Mouse (Mus musculus) embryonic stem cell, embryonic (primary cell): ENCODE data around the gene Ckb.

Experiments
- CTCF ChIA-PET, 4 experiments: fragments of 300-600 bp in 2 of 4; fragments of 350-600 bp in 2 of 4; sonication (Branson Sonifier 250); formaldehyde crosslinking; loops; one replicate each; lab custom pipeline; 2022; ENCODE audit warnings: inconsistent platforms in 2 of 4; lab: Charles Lee
- POLR2A ChIA-PET, 4 experiments: fragments of 300-600 bp in 2 of 4; fragments of 350-600 bp in 2 of 4; sonication (Branson Sonifier 250); formaldehyde crosslinking; loops; one replicate each; lab custom pipeline; 2022; ENCODE audit warnings: antibody characterized with exemption in 4 of 4, inconsistent platforms in 1 of 4; lab: Charles Lee

The Ckb gene

GRCm38 (mm10) chr12:111672176-111672575, at the start of gene Ckb:
Gene Ckb, minus strand, starts transcription at chr12:111672338.
- CTCF ChIA-PET, result interaction anchor here in 3 of 4 experiments (0.6 to 2.0 kb wide), 7 partner anchors 9 to 80 kb away, joined by 3 to 11 read pairs (median 4); no protein-coding TSS in a partner anchor
- POLR2A ChIA-PET, result interaction anchor here (0.5 to 31.4 kb wide), 81 partner anchors 3 to 1330 kb away, joined by 3 to 1165 read pairs (median 4); partner anchors contain the start of genes Apopt1 (in 2 of the 4), Bag5 (in 2 of the 4), Eif5 (in 2 of the 4) and Klc1 (in 2 of the 4)

- POLR2A ChIA-PET, result interaction anchor here in 3 of 4 experiments (0.9 to 2.6 kb wide), 10 partner anchors 9 to 54 kb away, joined by 3 to 12 read pairs (median 6); no protein-coding TSS in a partner anchor
- CTCF ChIA-PET, result interaction anchor here in 3 of 4 experiments (0.5 to 3.0 kb wide), 9 partner anchors 11 to 54 kb away, joined by 3 to 10 read pairs (median 3); no protein-coding TSS in a partner anchor
Measured at GRCm38 (mm10) chr12:111720222-111720621, 48.1 kb upstream of the Ckb start.

- CTCF ChIA-PET, result no interaction called here
- POLR2A ChIA-PET, result interaction anchor here in 3 of 4 experiments (0.6 to 2.3 kb wide), 3 partner anchors 14 to 53 kb away, joined by 3 to 8 read pairs (median 3); no protein-coding TSS in a partner anchor
Measured at GRCm38 (mm10) chr12:111718656-111719055, 46.5 kb upstream of the Ckb start.

GRCm38 (mm10) chr12:111716505-111716904, 44.4 kb upstream of the Ckb start:
- POLR2A ChIA-PET, result interaction anchor here in 2 of 4 experiments (0.6 to 6.2 kb wide), 7 partner anchors 10 to 1296 kb away, joined by 3 to 52 read pairs (median 5); partner anchors contain the start of gene Ckb (in 1 of the 2)
- CTCF ChIA-PET, result interaction anchor here in 2 of 4 experiments (0.5 to 0.7 kb wide), 2 partner anchors 12 to 20 kb away, joined by 3 read pairs; no protein-coding TSS in a partner anchor

GRCm38 (mm10) chr12:111713880-111714279, 41.7 kb upstream of the Ckb start:
- CTCF ChIA-PET, result interaction anchor here in 1 of 4 experiments (0.5 to 0.8 kb wide), 3 partner anchors 86 to 1886 kb away, joined by 3 to 4 read pairs (median 4); no protein-coding TSS in a partner anchor
- POLR2A ChIA-PET, result interaction anchor here in 3 of 4 experiments (0.6 to 8.5 kb wide), 26 partner anchors 8 to 1030 kb away, joined by 3 to 97 read pairs (median 10); partner anchors contain the start of genes Ckb (in 2 of the 3), Eif5 (in 1 of the 3) and Trmt61a (in 1 of the 3)

- ChIA-PET CTCF (interaction anchor here (0.8 to 1.6 kb wide), 4 partner anchors 10 to 17 kb away, joined by 3 to 5 read pairs (median 4); no protein-coding TSS in a partner anchor), POLR2A (interaction anchor here (0.5 to 8.5 kb wide), 43 partner anchors 9 to 875 kb away, joined by 3 to 97 read pairs (median 5); partner anchors contain the start of genes Ckb (in 3 of the 4), Eif5 (in 1 of the 4), Klc1 (in 1 of the 4) and Trmt61a (in 1 of the 4))
Measured at GRCm38 (mm10) chr12:111713004-111713651, 41.0 kb upstream of the Ckb start, which contains the start of the genes Bag5 and Apopt1. Gene Bag5, minus strand, starts transcription at chr12:111713257. Gene Apopt1, plus strand, starts transcription at chr12:111713261.

GRCm38 (mm10) chr12:111712476-111712875, 40.3 kb upstream of the Ckb start:
- ChIA-PET POLR2A (interaction anchor here (0.5 to 8.5 kb wide), 56 partner anchors 12 to 1071 kb away, joined by 3 to 97 read pairs (median 5); partner anchors contain the start of genes Ckb (in 3 of the 4), Eif5 (in 1 of the 4), Kif26a (in 1 of the 4) and Klc1 (in 1 of the 4)), CTCF (interaction anchor here (0.5 to 1.6 kb wide), 13 partner anchors 11 to 467 kb away, joined by 3 to 12 read pairs (median 4); no protein-coding TSS in a partner anchor)

GRCm38 (mm10) chr12:111710091-111710490, 38.0 kb upstream of the Ckb start:
- POLR2A ChIA-PET, result interaction anchor here in 2 of 4 experiments (0.5 to 8.5 kb wide), 12 partner anchors 13 to 42 kb away, joined by 3 to 97 read pairs (median 5); partner anchors contain the start of genes Ckb (in 2 of the 2) and Trmt61a (in 1 of the 2)
- CTCF ChIA-PET, result interaction anchor here in 1 of 4 experiments (0.6 kb wide), 1 partner anchor 16 kb away, joined by 3 read pairs; no protein-coding TSS in a partner anchor

GRCm38 (mm10) chr12:111708181-111708580, 36.0 kb upstream of the Ckb start:
- CTCF ChIA-PET, result interaction anchor here in 2 of 4 experiments (0.7 to 2.3 kb wide), 4 partner anchors 12 to 24 kb away, joined by 3 to 7 read pairs (median 6); no protein-coding TSS in a partner anchor
- POLR2A ChIA-PET, result interaction anchor here in 3 of 4 experiments (0.5 to 8.5 kb wide), 21 partner anchors 8 to 367 kb away, joined by 3 to 97 read pairs (median 4); partner anchors contain the start of genes Ckb (in 3 of the 3) and Trmt61a (in 2 of the 3)

GRCm38 (mm10) chr12:111705186-111705973, 33.2 kb upstream of the Ckb start:
- CTCF ChIA-PET, result interaction anchor here (0.6 to 3.2 kb wide), 15 partner anchors 9 to 130 kb away, joined by 3 to 16 read pairs (median 3); no protein-coding TSS in a partner anchor
- POLR2A ChIA-PET, result interaction anchor here in 3 of 4 experiments (0.5 to 8.2 kb wide), 40 partner anchors 9 to 273 kb away, joined by 3 to 61 read pairs (median 5); partner anchors contain the start of genes Ckb (in 2 of the 3), Atp5mpl (in 1 of the 3) and Trmt61a (in 1 of the 3)

GRCm38 (mm10) chr12:111704609-111705008, 32.5 kb upstream of the Ckb start:
- CTCF ChIA-PET, result interaction anchor here (0.6 to 3.2 kb wide), 11 partner anchors 8 to 40 kb away, joined by 3 to 16 read pairs (median 5); no protein-coding TSS in a partner anchor

GRCm38 (mm10) chr12:111703301-111703700, 31.2 kb upstream of the Ckb start:
- CTCF ChIA-PET, result interaction anchor here in 1 of 4 experiments (0.9 kb wide), 1 partner anchor 55 kb away, joined by 3 read pairs; no protein-coding TSS in a partner anchor
- POLR2A ChIA-PET, result interaction anchor here in 2 of 4 experiments (0.6 to 8.2 kb wide), 10 partner anchors 11 to 211 kb away, joined by 3 to 61 read pairs (median 5); partner anchors contain the start of genes Ckb (in 2 of the 2) and Trmt61a (in 1 of the 2)

More at GRCm38 (mm10) chr12:111704609-111705008, 32.5 kb upstream of the Ckb start:
- POLR2A ChIA-PET, result interaction anchor here in 3 of 4 experiments (0.5 to 8.2 kb wide), 38 partner anchors 8 to 274 kb away, joined by 3 to 61 read pairs (median 5); partner anchors contain the start of genes Ckb (in 3 of the 3), Atp5mpl (in 1 of the 3) and Trmt61a (in 1 of the 3)

- ChIA-PET POLR2A (interaction anchor here in 3 of 4 experiments (1.1 to 31.4 kb wide), 12 partner anchors 8 to 31 kb away, joined by 3 to 1165 read pairs (median 11); partner anchors contain the start of genes Ckb (in 2 of the 3), Trmt61a (in 2 of the 3), Apopt1 (in 1 of the 3) and Bag5 (in 1 of the 3)), CTCF (interaction anchor here in 3 of 4 experiments (0.5 to 1.7 kb wide), 8 partner anchors 25 to 204 kb away, joined by 3 to 7 read pairs (median 3); no protein-coding TSS in a partner anchor)
Measured at GRCm38 (mm10) chr12:111700920-111701458, 28.9 kb upstream of the Ckb start.

- ChIA-PET POLR2A (interaction anchor here in 3 of 4 experiments (0.7 to 31.4 kb wide), 11 partner anchors 9 to 1357 kb away, joined by 3 to 1165 read pairs (median 10); partner anchors contain the start of genes Ckb (in 2 of the 3), Trmt61a (in 2 of the 3), Apopt1 (in 1 of the 3) and Bag5 (in 1 of the 3)), CTCF (interaction anchor here in 2 of 4 experiments (0.5 to 1.7 kb wide), 3 partner anchors 20 to 51 kb away, joined by 3 to 7 read pairs (median 3); no protein-coding TSS in a partner anchor)
Measured at GRCm38 (mm10) chr12:111699542-111699941, 27.4 kb upstream of the Ckb start.

GRCm38 (mm10) chr12:111698346-111698913, 26.3 kb upstream of the Ckb start:
- ChIA-PET CTCF (interaction anchor here in 2 of 4 experiments (0.6 to 6.1 kb wide), 2 partner anchors 32 to 335 kb away, joined by 6 to 128 read pairs; no protein-coding TSS in a partner anchor), POLR2A (interaction anchor here in 3 of 4 experiments (0.6 to 31.4 kb wide), 10 partner anchors 10 to 34 kb away, joined by 3 to 1165 read pairs (median 4); partner anchors contain the start of genes Ckb (in 2 of the 3), Trmt61a (in 2 of the 3), Apopt1 (in 1 of the 3) and Bag5 (in 1 of the 3))
